Mouse (Mus musculus) left cerebral cortex, postnatal 14 days (tissue): ENCODE measurements around the gene Nt5c2. TPM values are rescaled to one million over a fixed set of nuclear protein-coding genes. Genes with fewer than 3 reads are reported as not detected.

Experiments
- DNase-seq, 2 experiments: peaks; one replicate each; pipeline ENCODE4 v3.0.0; 2021 to 2022; ENCODE audit warnings: low spot score in 2 of 2, mixed read lengths in 1 of 2
- intact Hi-C: fragments of 180-260 bp; cut with DNase I; formaldehyde crosslinking; loops from one replicate; pipeline ENCODE4 v1.15.1; 2025
- total RNA-seq, 2 experiments: library from RNA; stranded (reverse); gene quantifications; 2 replicates each; pipeline ENCODE4 v1.2.3; 2021

Nt5c2 gene
- total RNA-seq, 2 experiments from 2014 or later = 67.1 to 70.7 TPM

- intact Hi-C loops = loop anchor here (5.0 kb wide), 1 partner anchor 90 kb away; no protein-coding TSS in a partner anchor
- DNase-seq = no peak
These were observed 42.8 kb downstream of the Nt5c2 start for GRCm38 (mm10) chr19:46972159-46972558.

GRCm38 (mm10) chr19:46971712-46972111, 43.2 kb downstream of the Nt5c2 start:
- DNase-seq = no peak
- intact Hi-C loops = loop anchor here (5.0 kb wide), 1 partner anchor 89 kb away; no protein-coding TSS in a partner anchor

- intact Hi-C loops = loop anchor here (5.0 kb wide), 1 partner anchor 89 kb away; no protein-coding TSS in a partner anchor
- no peak for DNase-seq
These were observed 43.8 kb downstream of the Nt5c2 start for GRCm38 (mm10) chr19:46971051-46971689.

- no peak for DNase-seq
- intact Hi-C loops = loop anchor here (5.0 kb wide), 1 partner anchor 88 kb away; no protein-coding TSS in a partner anchor
These were observed 44.7 kb downstream of the Nt5c2 start for GRCm38 (mm10) chr19:46970121-46970729.

- intact Hi-C loops = no loop called here
- no peak for DNase-seq
These were observed 45.5 kb downstream of the Nt5c2 start for GRCm38 (mm10) chr19:46969286-46969985.

GRCm38 (mm10) chr19:46968833-46969232, 46.1 kb downstream of the Nt5c2 start:
- intact Hi-C loops = no loop called here
- DNase-seq = no peak

- no peak for DNase-seq
- intact Hi-C loops = no loop called here
These were observed 47.1 kb downstream of the Nt5c2 start for GRCm38 (mm10) chr19:46967861-46968260.

- DNase-seq = no peak
- intact Hi-C loops = no loop called here
These were observed 48.6 kb downstream of the Nt5c2 start for GRCm38 (mm10) chr19:46966330-46966729.

GRCm38 (mm10) chr19:46965496-46965895, 49.5 kb downstream of the Nt5c2 start:
- intact Hi-C loops = no loop called here
- DNase-seq = no peak

GRCm38 (mm10) chr19:46964353-46964752, 50.6 kb downstream of the Nt5c2 start:
- intact Hi-C loops = loop anchor here (5.0 kb wide), 1 partner anchor 57 kb away; no protein-coding TSS in a partner anchor
- no peak for DNase-seq

- intact Hi-C loops = loop anchor here (5.0 kb wide), 1 partner anchor 56 kb away; no protein-coding TSS in a partner anchor
- DNase-seq = no peak
These were observed 51.5 kb downstream of the Nt5c2 start for GRCm38 (mm10) chr19:46963440-46963839.

- DNase-seq = no peak
- intact Hi-C loops = loop anchor here (5.0 kb wide), 1 partner anchor 56 kb away; no protein-coding TSS in a partner anchor
These were observed 52.1 kb downstream of the Nt5c2 start for GRCm38 (mm10) chr19:46962841-46963240.

GRCm38 (mm10) chr19:46962171-46962772, 52.7 kb downstream of the Nt5c2 start:
- intact Hi-C loops = loop anchor here (5.0 kb wide), 1 partner anchor 55 kb away; no protein-coding TSS in a partner anchor

GRCm38 (mm10) chr19:46961652-46962051, 53.3 kb downstream of the Nt5c2 start:
- intact Hi-C loops = loop anchor here (5.0 kb wide), 1 partner anchor 54 kb away; no protein-coding TSS in a partner anchor
- DNase-seq = peak; percentile 86 to 87

More at GRCm38 (mm10) chr19:46962171-46962772, 52.7 kb downstream of the Nt5c2 start:
- peak; percentile 58 to 65 for DNase-seq

- no peak for DNase-seq
- intact Hi-C loops = loop anchor here (5.0 kb wide), 1 partner anchor 54 kb away; no protein-coding TSS in a partner anchor
These were observed 53.8 kb downstream of the Nt5c2 start for GRCm38 (mm10) chr19:46961047-46961651.

GRCm38 (mm10) chr19:46960101-46961046, 54.6 kb downstream of the Nt5c2 start:
- intact Hi-C loops = loop anchor here (5.0 kb wide), 1 partner anchor 53 kb away; no protein-coding TSS in a partner anchor

GRCm38 (mm10) chr19:46959536-46959935, 55.4 kb downstream of the Nt5c2 start:
- intact Hi-C loops = no loop called here
- DNase-seq = no peak

More at GRCm38 (mm10) chr19:46960101-46961046, 54.6 kb downstream of the Nt5c2 start:
- DNase-seq = no peak

- DNase-seq = no peak
- intact Hi-C loops = no loop called here
These were observed 56.4 kb downstream of the Nt5c2 start for GRCm38 (mm10) chr19:46958566-46958965.
